Mouse (Mus musculus) embryonic facial prominence, embryonic 11.5 days (tissue): Measurements from ENCODE around the gene Cep152. TPM values are rescaled to one million over a fixed set of nuclear protein-coding genes. Genes with fewer than 3 reads are reported as not detected.

Experiments
- ATAC-seq: fragments of 200-750 bp; cut with Nextera tagmentation; replicated peaks from 2 replicates; pipeline ENCODE4 v1.8.0; 2017; ENCODE audit warnings: low read depth; ENCODE audit not compliant: insufficient number of reproducible peaks, low FRiP score, low TSS enrichment
- DNase-seq: peaks from one replicate; pipeline ENCODE4 v3.0.0-alpha.2; 2015; ENCODE audit warnings: low spot score
- H3K27ac ChIP-seq: fragments of 300-500 bp; sonication (generic); replicated peaks from 2 replicates; pipeline ENCODE4 v1.5.1; 2014; ENCODE audit warnings: mild to moderate bottlenecking, low read depth, low read length, control low read depth
- H3K27me3 ChIP-seq: fragments of 300-500 bp; sonication (generic); 2 replicates; pipeline ENCODE4 v1.6.1; 2014; ENCODE audit warnings: mild to moderate bottlenecking, low read length, moderate library complexity, mixed read lengths; ENCODE audit not compliant: control insufficient read depth, insufficient read depth
- H3K36me3 ChIP-seq: fragments of 300-500 bp; sonication (generic); replicated peaks from 2 replicates; pipeline ENCODE4 v1.6.1; 2014; ENCODE audit warnings: low read depth, mild to moderate bottlenecking, low read length, moderate library complexity, mixed read lengths; ENCODE audit not compliant: control insufficient read depth, insufficient read depth
- H3K4me1 ChIP-seq: fragments of 300-500 bp; sonication (generic); 2 replicates; pipeline ENCODE4 v1.6.1; 2014; ENCODE audit warnings: low read length, mixed read lengths; ENCODE audit not compliant: control insufficient read depth, insufficient read depth
- H3K4me2 ChIP-seq: fragments of 300-500 bp; sonication (generic); 2 replicates; pipeline ENCODE4 v1.6.1; 2014; ENCODE audit warnings: low read depth, mild to moderate bottlenecking, control low read depth, low read length, moderate library complexity
- H3K4me3 ChIP-seq: fragments of 300-500 bp; sonication (generic); 2 replicates; pipeline ENCODE4 v1.5.1; 2014; ENCODE audit warnings: low read depth, low read length, control low read depth
- H3K9ac ChIP-seq: fragments of 300-500 bp; sonication (generic); replicated peaks from 2 replicates; pipeline ENCODE4 v1.6.1; 2014; ENCODE audit warnings: mild to moderate bottlenecking, control low read depth, low read length
- H3K9me3 ChIP-seq: fragments of 300-500 bp; sonication (generic); replicated peaks from 2 replicates; pipeline ENCODE4 v1.6.1; 2016; ENCODE audit warnings: mild to moderate bottlenecking, low read length, inconsistent platforms, mixed read lengths; ENCODE audit not compliant: control insufficient read depth
- WGBS: fragments of 180-500 bp; shearing (Covaris S2); extraction: QIAGEN DNeasy Blood & Tissue Kit; methylation state at CpG from one replicate; pipeline ENCODE4 v1.1.7; 2014; 5-methylcytosine and 5-hydroxymethylcytosine counted together
- polyA plus RNA-seq: library from polyadenylated mRNA; unstranded; fragments of >200 nt; fragmentation: Nextera tagmentation; extraction: Ambion mirVana; gene quantifications from 2 replicates; pipeline ENCODE4 v1.2.1, GENCODE M21; 2014

The Cep152 gene
- polyA plus RNA-seq, 1 experiment from 2014 or later, result 8.7 TPM

GRCm38 (mm10) chr2:125623211-125623610 is 1.7 kb downstream of the Cep152 start:
- H3K9ac ChIP-seq, result no peak overlapping the region
- no peaks in the 10 kb centered on the region for H3K36me3 ChIP-seq
- no peak overlapping the region for H3K4me3 ChIP-seq
- no peaks in the 10 kb centered on the region for H3K27me3 ChIP-seq
- peak overlapping the region; percentile 19; the same call in 1 of the 2 replicates for H3K4me2 ChIP-seq
- ATAC-seq, result no peak
- DNase-seq, result no peak
- 94% methylated on average over 15 of the region's 15 CpGs for WGBS
- H3K9me3 ChIP-seq, result no peaks in the 10 kb centered on the region
- H3K4me1 ChIP-seq, result no peaks in the 10 kb centered on the region; the same call in 1 of the 2 replicates
- H3K27ac ChIP-seq, result no peak overlapping the region

- WGBS, result 40% methylated on average over 25 of the region's 25 CpGs
- H3K27me3 ChIP-seq, result no peaks in the 10 kb centered on the region
- DNase-seq (peak; percentile 72), ATAC-seq (peak; percentile 61)
- H3K9me3 ChIP-seq, result no peaks in the 10 kb centered on the region
- no peak overlapping the region for H3K9ac ChIP-seq
- H3K4me2 ChIP-seq, result no peak overlapping the region
- peak overlapping the region; percentile 21; the same call in 1 of the 2 replicates for H3K27ac ChIP-seq
- H3K4me1 ChIP-seq, result no peaks in the 10 kb centered on the region; the same call in 1 of the 2 replicates
- H3K4me3 ChIP-seq, result no peak overlapping the region
- H3K36me3 ChIP-seq, result no peaks in the 10 kb centered on the region; the same call in 1 of the 2 replicates
Observed at GRCm38 (mm10) chr2:125620213-125620907, 4.6 kb downstream of the Cep152 start.

- Histone ChIP-seq H3K4me2 (no peak overlapping the region), H3K9ac (no peak overlapping the region), H3K9me3 (no peaks in the 10 kb centered on the region), H3K36me3 (peaks cover 8% of the 10 kb centered on the region; the same call in 1 of the 2 replicates), H3K4me1 (no peaks in the 10 kb centered on the region), H3K27ac (no peak overlapping the region), H3K27me3 (no peaks in the 10 kb centered on the region), H3K4me3 (no peak overlapping the region)
- 84% methylated on average over 8 of the region's 8 CpGs for WGBS
- ATAC-seq (no peak), DNase-seq (no peak)
Observed at GRCm38 (mm10) chr2:125615858-125616424, 9.0 kb downstream of the Cep152 start.

- no peak overlapping the region for H3K4me2 ChIP-seq
- 97% methylated on average over 7 of the region's 7 CpGs for WGBS
- no peak for ATAC-seq
Observed at GRCm38 (mm10) chr2:125615440-125615839, 9.5 kb downstream of the Cep152 start.

GRCm38 (mm10) chr2:125606220-125606845 is 18.6 kb downstream of the Cep152 start:
- 84% methylated on average over 17 of the region's 17 CpGs for WGBS
- Histone ChIP-seq H3K4me1 (no peaks in the 10 kb centered on the region), H3K4me3 (no peak overlapping the region), H3K4me2 (no peak overlapping the region), H3K27ac (no peak overlapping the region), H3K9me3 (no peaks in the 10 kb centered on the region), H3K36me3 (no peaks in the 10 kb centered on the region), H3K9ac (no peak overlapping the region), H3K27me3 (no peaks in the 10 kb centered on the region)
- ATAC-seq (no peak), DNase-seq (no peak)

More at GRCm38 (mm10) chr2:125615440-125615839, 9.5 kb downstream of the Cep152 start:
- Histone ChIP-seq H3K36me3 (peaks cover 8% of the 10 kb centered on the region; the same call in 1 of the 2 replicates), H3K27me3 (no peaks in the 10 kb centered on the region), H3K4me3 (no peak overlapping the region), H3K27ac (no peak overlapping the region), H3K9ac (no peak overlapping the region), H3K9me3 (no peaks in the 10 kb centered on the region), H3K4me1 (no peaks in the 10 kb centered on the region)
- no peak for DNase-seq

GRCm38 (mm10) chr2:125604646-125605045 is 20.3 kb downstream of the Cep152 start:
- Histone ChIP-seq H3K4me3 (no peak overlapping the region), H3K27me3 (no peaks in the 10 kb centered on the region), H3K9ac (no peak overlapping the region), H3K9me3 (no peaks in the 10 kb centered on the region), H3K27ac (no peak overlapping the region), H3K36me3 (peaks cover 4% of the 10 kb centered on the region), H3K4me1 (no peaks in the 10 kb centered on the region), H3K4me2 (no peak overlapping the region)
- DNase-seq (peak; percentile 75), ATAC-seq (no peak)
- WGBS, result 72% methylated on average over 7 of the region's 7 CpGs

GRCm38 (mm10) chr2:125602970-125603369 is 21.9 kb downstream of the Cep152 start:
- no peak for ATAC-seq
- H3K36me3 ChIP-seq, result peaks cover 4% of the 10 kb centered on the region
- no peak overlapping the region for H3K9ac ChIP-seq
- DNase-seq, result no peak
- WGBS, result 93% methylated on average over 3 of the region's 3 CpGs
- H3K4me2 ChIP-seq, result no peak overlapping the region
- no peaks in the 10 kb centered on the region for H3K27me3 ChIP-seq
- H3K4me3 ChIP-seq, result no peak overlapping the region
- H3K27ac ChIP-seq, result no peak overlapping the region
- no peaks in the 10 kb centered on the region for H3K4me1 ChIP-seq
- no peaks in the 10 kb centered on the region for H3K9me3 ChIP-seq

- Histone ChIP-seq H3K4me2 (no peak overlapping the region), H3K4me1 (no peaks in the 10 kb centered on the region), H3K4me3 (no peak overlapping the region), H3K27me3 (no peaks in the 10 kb centered on the region), H3K36me3 (peaks cover 6% of the 10 kb centered on the region), H3K9me3 (no peaks in the 10 kb centered on the region), H3K9ac (no peak overlapping the region), H3K27ac (no peak overlapping the region)
- 84% methylated on average over 4 of the region's 4 CpGs for WGBS
- no peak for ATAC-seq
- no peak for DNase-seq
Observed at GRCm38 (mm10) chr2:125598958-125599357, 26.0 kb downstream of the Cep152 start.
